Mouse (Mus musculus): ENCODE data around the gene Il33.
A peak's percentile ranks its signal among the peaks of the same experiment; 100 is the strongest.

Gene Il33

DNA sequence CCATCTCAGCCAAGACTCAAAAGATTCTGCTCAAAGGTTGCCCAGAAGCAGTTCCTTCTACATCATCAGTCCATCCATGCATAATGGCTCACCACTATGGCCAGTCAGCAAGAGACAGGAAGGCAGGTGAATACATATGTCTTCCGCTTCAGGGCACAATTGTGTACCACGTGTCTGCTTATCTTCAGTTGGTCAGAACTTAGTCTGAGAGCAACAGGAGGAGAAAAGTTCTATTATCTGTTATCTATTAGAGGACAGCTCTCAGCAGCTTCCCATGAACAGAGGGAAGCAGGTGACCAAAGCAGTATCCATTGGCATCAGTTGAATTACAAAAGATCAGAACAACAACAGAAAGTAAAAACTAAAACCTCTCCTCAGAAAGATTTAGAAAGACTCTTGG is 30.5 kb downstream of the Il33 start:
- no peaks in the 10 kb centered on the region for H3K36me3 ChIP-seq (ENCODE audit: insufficient read depth, low read length)
- no peak for TF ChIP-seq POU5F1 (IDR thresholded peaks at IDR 0.05; ENCODE audit: borderline replicate concordance, low read length)
- TF ChIP-seq NANOG (IDR thresholded peaks at IDR 0.05; ENCODE audit: borderline replicate concordance, low read length): no peak
- no peak for TF ChIP-seq CTCF (conservative IDR thresholded peaks at IDR 0.05; ENCODE audit: low read length)

DNA sequence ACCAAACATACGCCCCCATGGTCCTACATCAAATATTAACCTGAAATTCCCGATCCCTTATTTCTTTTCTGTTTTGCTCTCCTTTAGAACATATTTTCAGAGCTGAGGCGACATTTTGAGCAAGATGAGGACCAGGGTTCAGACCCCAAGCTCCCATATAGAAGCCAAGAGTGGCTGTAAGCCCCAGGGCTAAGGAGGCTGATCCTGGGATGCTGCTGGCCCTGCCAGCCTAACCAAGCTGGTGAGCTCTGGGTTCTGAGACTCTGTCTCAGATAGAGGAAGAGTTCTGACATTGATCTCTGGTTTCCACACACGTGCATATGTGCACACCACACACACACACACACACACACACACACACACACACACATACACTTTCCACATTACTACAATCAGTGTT is 36.0 kb downstream of the Il33 start:
- H3K27me3 ChIP-seq (ENCODE audit: insufficient read depth, low read length): no peaks in the 10 kb centered on the region
- H3K9me3 ChIP-seq (ENCODE audit: low read length): no peaks in the 10 kb centered on the region
- no peak overlapping the region for H3K4me3 ChIP-seq (replicated peaks; ENCODE audit: low read length)
- TF ChIP-seq NANOG (IDR thresholded peaks at IDR 0.05; ENCODE audit: borderline replicate concordance, low read length): no peak
- TF ChIP-seq CTCF (conservative IDR thresholded peaks at IDR 0.05; ENCODE audit: low read length): no peak
- TF ChIP-seq POU5F1 (IDR thresholded peaks at IDR 0.05; ENCODE audit: borderline replicate concordance, low read length): no peak
- H3K36me3 ChIP-seq (ENCODE audit: insufficient read depth, low read length): no peaks in the 10 kb centered on the region
- H3K4me1 ChIP-seq (replicated peaks; ENCODE audit: low read depth, low read length): no peaks in the 10 kb centered on the region

More for the DNA sequence above, 30.5 kb downstream of the Il33 start:
- H3K4me1 ChIP-seq (replicated peaks; ENCODE audit: low read depth, low read length): no peaks in the 10 kb centered on the region
- H3K9me3 ChIP-seq (ENCODE audit: low read length): no peaks in the 10 kb centered on the region
- no peaks in the 10 kb centered on the region; the same call in 1 of the 2 replicates for H3K27me3 ChIP-seq (ENCODE audit: insufficient read depth, low read length)
- no peak overlapping the region for H3K4me3 ChIP-seq (replicated peaks; ENCODE audit: low read length)

DNA sequence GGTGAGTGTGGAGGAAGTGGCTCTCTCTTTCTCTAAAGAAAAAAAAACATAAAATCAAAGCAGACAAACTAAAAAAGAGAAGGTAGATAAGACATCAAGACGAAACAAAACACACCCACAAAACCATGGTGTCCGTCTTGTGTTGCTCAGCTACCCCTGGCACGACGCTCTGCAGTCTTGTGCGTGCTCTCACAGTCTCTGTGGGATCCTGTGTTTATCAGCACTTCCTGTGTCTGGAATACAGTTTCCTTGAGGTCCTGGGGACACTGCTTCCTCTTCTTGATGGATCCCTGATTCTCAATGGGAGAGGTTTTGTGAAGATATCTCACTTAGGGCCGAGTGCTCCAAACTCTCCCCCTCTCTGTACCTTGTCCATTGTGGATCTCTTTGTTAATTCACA is 36.9 kb downstream of the Il33 start:
- TF ChIP-seq CTCF (conservative IDR thresholded peaks at IDR 0.05; ENCODE audit: low read length) (no peak), NANOG (IDR thresholded peaks at IDR 0.05; ENCODE audit: borderline replicate concordance, low read length) (no peak)
- no peaks in the 10 kb centered on the region for H3K4me1 ChIP-seq (replicated peaks; ENCODE audit: low read depth, low read length)
- no peak overlapping the region for H3K4me3 ChIP-seq (replicated peaks; ENCODE audit: low read length)
- H3K27me3 ChIP-seq (ENCODE audit: insufficient read depth, low read length): no peaks in the 10 kb centered on the region
- H3K36me3 ChIP-seq (ENCODE audit: insufficient read depth, low read length): no peaks in the 10 kb centered on the region
- peaks cover 7% of the 10 kb centered on the region for H3K9me3 ChIP-seq (ENCODE audit: low read length)

DNA sequence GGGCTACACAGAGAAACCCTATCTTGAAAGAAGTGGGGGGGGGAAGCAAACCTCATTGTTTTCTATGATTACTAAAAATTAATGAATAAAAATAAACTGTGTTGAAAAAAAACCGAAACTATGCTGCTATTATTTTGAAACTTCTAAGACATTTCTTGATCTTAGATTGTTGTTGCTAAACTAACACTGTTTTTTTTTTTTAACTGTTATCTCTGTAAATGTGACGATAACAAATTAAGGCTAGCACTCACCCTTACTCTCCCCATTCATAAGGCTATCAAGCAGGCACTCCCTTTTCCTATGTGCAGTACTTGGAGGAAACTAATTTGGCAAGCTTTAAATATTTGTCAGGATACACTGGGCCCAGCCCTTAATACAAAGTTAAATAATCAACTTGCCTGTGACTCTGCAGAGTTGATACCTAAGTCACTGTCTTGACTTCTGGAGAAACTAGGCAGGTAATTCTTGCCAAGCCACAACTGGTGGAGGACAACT is 38.7 kb downstream of the Il33 start:
- Histone ChIP-seq H3K4me1 (replicated peaks; ENCODE audit: low read depth, low read length) (no peaks in the 10 kb centered on the region), H3K36me3 (ENCODE audit: insufficient read depth, low read length) (no peaks in the 10 kb centered on the region), H3K9me3 (ENCODE audit: low read length) (peaks cover 9% of the 10 kb centered on the region), H3K4me3 (replicated peaks; ENCODE audit: low read length) (no peak overlapping the region), H3K27me3 (ENCODE audit: insufficient read depth, low read length) (peaks cover 1% of the 10 kb centered on the region)
- TF ChIP-seq POU5F1 (IDR thresholded peaks at IDR 0.05; ENCODE audit: borderline replicate concordance, low read length): no peak
- no peak for TF ChIP-seq NANOG (IDR thresholded peaks at IDR 0.05; ENCODE audit: borderline replicate concordance, low read length)
- no peak for TF ChIP-seq CTCF (conservative IDR thresholded peaks at IDR 0.05; ENCODE audit: low read length)

DNA sequence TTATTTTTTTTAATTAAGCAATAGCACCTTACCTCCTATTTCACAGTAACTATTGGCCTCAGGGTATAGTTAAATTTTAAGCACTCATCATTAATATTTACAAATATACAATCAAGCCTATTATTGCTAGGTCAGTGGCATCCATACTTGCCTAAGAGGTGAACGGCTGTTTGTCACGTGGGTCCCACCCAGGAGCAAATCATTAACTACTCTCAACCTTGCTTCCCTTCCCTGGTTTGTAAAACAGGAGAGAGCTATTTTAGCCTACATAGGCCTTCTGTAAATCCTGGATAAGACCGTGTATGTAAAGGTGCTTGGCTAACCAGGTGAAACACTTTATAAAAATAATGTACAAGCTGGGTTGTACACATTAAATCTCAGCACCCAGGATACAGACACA is 43.0 kb downstream of the Il33 start:
- Histone ChIP-seq H3K27me3 (ENCODE audit: insufficient read depth, low read length) (peaks cover 14% of the 10 kb centered on the region), H3K9me3 (ENCODE audit: low read length) (peaks cover 9% of the 10 kb centered on the region)
- TF ChIP-seq POU5F1 (IDR thresholded peaks at IDR 0.05; ENCODE audit: borderline replicate concordance, low read length): no peak
- no peak for TF ChIP-seq CTCF (conservative IDR thresholded peaks at IDR 0.05; ENCODE audit: low read length)
- TF ChIP-seq NANOG (IDR thresholded peaks at IDR 0.05; ENCODE audit: borderline replicate concordance, low read length): no peak

DNA sequence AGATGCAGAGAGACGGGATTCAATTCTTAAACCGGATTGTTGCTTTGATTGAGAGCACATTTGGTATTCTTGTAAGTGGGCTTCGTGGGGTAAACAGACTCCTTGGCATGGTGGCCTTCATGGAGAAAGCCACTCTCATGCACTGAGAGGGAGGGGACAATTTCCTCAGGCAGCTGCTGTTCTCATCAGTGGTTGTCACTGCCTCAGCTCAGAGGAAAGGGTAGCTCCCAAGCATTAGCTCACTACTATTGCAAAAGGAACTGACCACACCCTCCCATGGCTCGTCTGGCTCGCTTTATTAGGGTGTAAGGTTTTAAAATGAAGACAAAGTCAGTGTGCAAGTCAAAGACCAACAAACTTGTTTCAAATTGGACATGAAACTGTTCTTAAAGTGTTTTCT is 48.5 kb downstream of the Il33 start:
- H3K27me3 ChIP-seq (ENCODE audit: insufficient read depth, low read length): peaks cover 14% of the 10 kb centered on the region
- H3K9me3 ChIP-seq (ENCODE audit: low read length): peaks cover 7% of the 10 kb centered on the region; the same call in 1 of the 2 replicates
- no peaks in the 10 kb centered on the region for H3K36me3 ChIP-seq (ENCODE audit: insufficient read depth, low read length)
- H3K4me3 ChIP-seq (replicated peaks; ENCODE audit: low read length): no peak overlapping the region
- no peaks in the 10 kb centered on the region for H3K4me1 ChIP-seq (replicated peaks; ENCODE audit: low read depth, low read length)
- TF ChIP-seq POU5F1 (IDR thresholded peaks at IDR 0.05; ENCODE audit: borderline replicate concordance, low read length): no peak
- no peak for TF ChIP-seq CTCF (conservative IDR thresholded peaks at IDR 0.05; ENCODE audit: low read length)
- no peak for TF ChIP-seq NANOG (IDR thresholded peaks at IDR 0.05; ENCODE audit: borderline replicate concordance, low read length)

More for the DNA sequence above, 43.0 kb downstream of the Il33 start:
- H3K36me3 ChIP-seq (ENCODE audit: insufficient read depth, low read length): no peaks in the 10 kb centered on the region
- no peak overlapping the region for H3K4me3 ChIP-seq (replicated peaks; ENCODE audit: low read length)
- H3K4me1 ChIP-seq (replicated peaks; ENCODE audit: low read depth, low read length): no peaks in the 10 kb centered on the region

DNA sequence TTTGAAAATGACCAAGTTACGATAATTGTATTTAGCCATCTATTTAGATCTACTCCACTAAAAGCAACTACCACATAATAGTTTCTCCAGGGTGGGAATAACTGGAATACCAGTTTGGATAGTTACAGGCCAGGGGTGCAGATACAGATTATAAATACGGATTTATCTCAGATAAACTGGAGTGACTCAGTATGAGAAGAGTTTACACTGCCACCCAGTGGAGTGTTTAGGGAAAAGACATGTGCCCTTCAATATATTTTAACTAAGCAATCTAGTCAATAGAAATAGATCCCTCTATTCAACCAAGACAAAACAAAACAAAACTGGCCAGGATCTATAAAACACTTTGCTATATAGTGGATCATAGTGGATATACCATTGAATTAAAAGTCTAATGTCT is 53.9 kb downstream of the Il33 start:
- peaks cover 7% of the 10 kb centered on the region; the same call in 1 of the 2 replicates for H3K9me3 ChIP-seq (ENCODE audit: low read length)
- H3K4me1 ChIP-seq (replicated peaks; ENCODE audit: low read depth, low read length): no peaks in the 10 kb centered on the region
- no peaks in the 10 kb centered on the region for H3K27me3 ChIP-seq (ENCODE audit: insufficient read depth, low read length)
- no peaks in the 10 kb centered on the region for H3K36me3 ChIP-seq (ENCODE audit: insufficient read depth, low read length)
- TF ChIP-seq NANOG (IDR thresholded peaks at IDR 0.05; ENCODE audit: borderline replicate concordance, low read length) (no peak), CTCF (conservative IDR thresholded peaks at IDR 0.05; ENCODE audit: low read length) (peak; percentile 45), POU5F1 (IDR thresholded peaks at IDR 0.05; ENCODE audit: borderline replicate concordance, low read length) (no peak)
- no peak overlapping the region for H3K4me3 ChIP-seq (replicated peaks; ENCODE audit: low read length)

DNA sequence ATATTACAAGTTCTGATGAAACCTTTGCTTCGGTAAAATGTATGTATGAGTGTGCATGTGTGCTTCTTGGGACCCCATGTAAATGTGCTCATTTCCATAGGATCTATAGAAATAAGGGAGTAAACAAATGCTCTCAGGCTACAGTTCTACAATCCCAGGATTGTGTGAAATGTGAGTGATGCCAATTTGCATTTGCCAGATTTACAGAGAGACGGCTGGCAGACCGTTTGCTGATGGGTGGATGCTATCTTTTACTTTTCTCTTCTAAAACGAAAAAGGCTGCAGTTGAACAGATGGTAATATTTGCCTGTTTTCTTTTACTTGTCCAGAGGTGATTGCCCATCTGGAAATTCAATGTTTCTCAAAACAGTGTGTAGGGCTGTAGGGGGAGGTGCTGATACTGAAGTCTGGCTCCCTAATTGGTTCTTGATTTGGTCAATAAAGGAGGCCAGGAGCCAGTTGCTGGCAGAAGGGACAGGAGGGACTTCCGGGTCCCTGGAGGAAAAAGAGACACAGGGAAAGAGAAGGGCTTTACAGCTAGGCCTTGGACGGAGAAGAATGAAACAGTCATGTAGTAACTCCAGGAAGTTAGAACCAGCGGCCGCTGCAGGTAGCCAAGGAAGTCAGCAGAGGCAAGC is 54.7 kb downstream of the Il33 start:
- Histone ChIP-seq H3K9me3 (ENCODE audit: low read length) (peaks cover 7% of the 10 kb centered on the region; the same call in 1 of the 2 replicates), H3K4me3 (replicated peaks; ENCODE audit: low read length) (no peak overlapping the region), H3K27me3 (ENCODE audit: insufficient read depth, low read length) (0 out of 2 replicates have a peak, but pooled peaks cover 6% of the 10 kb centered on the region), H3K36me3 (ENCODE audit: insufficient read depth, low read length) (no peaks in the 10 kb centered on the region), H3K4me1 (replicated peaks; ENCODE audit: low read depth, low read length) (peaks cover 3% of the 10 kb centered on the region; the same call in 1 of the 2 replicates)
- no peak for TF ChIP-seq CTCF (conservative IDR thresholded peaks at IDR 0.05; ENCODE audit: low read length)
- TF ChIP-seq POU5F1 (IDR thresholded peaks at IDR 0.05; ENCODE audit: borderline replicate concordance, low read length): no peak
- TF ChIP-seq NANOG (IDR thresholded peaks at IDR 0.05; ENCODE audit: borderline replicate concordance, low read length): no peak

Measured in E14TG2a.4 (cell line).